Mouse (Mus musculus) C2C12 (cell line): ENCODE data around the gene Snx1. TPM values are rescaled to one million over a fixed set of nuclear protein-coding genes. Genes with fewer than 3 reads are reported as not detected.

Source experiments
- H3K27me3 ChIP-seq: one replicate; pipeline ENCODE4 v1.6.1; 2011; ENCODE audit not compliant: control insufficient read depth, insufficient read depth, insufficient read length
- H3K36me3 ChIP-seq: one replicate; pipeline ENCODE4 v1.6.1; 2011; ENCODE audit not compliant: control insufficient read depth, insufficient read depth
- H3K4me3 ChIP-seq: one replicate; pipeline ENCODE4 v1.5.1; 2011; ENCODE audit warnings: mild to moderate bottlenecking, control low read depth; ENCODE audit not compliant: poor library complexity, insufficient read depth, severe bottlenecking
- H3K79me2 ChIP-seq: one replicate; pipeline ENCODE4 v1.6.1; 2011; ENCODE audit not compliant: control insufficient read depth, insufficient read depth
- H3K79me3 ChIP-seq: one replicate; pipeline ENCODE4 v1.6.1; 2011; ENCODE audit warnings: low read depth, control low read depth
- H3ac ChIP-seq: one replicate; pipeline ENCODE3; 2011; ENCODE audit warnings: low read depth; ENCODE audit not compliant: control insufficient read depth, insufficient read length
- CEBPB ChIP-seq: IDR thresholded peaks from one replicate; pipeline ENCODE4 v1.6.1; 2011; ENCODE audit warnings: low read depth, mild to moderate bottlenecking, control low read depth, moderate library complexity
- CTCF ChIP-seq: IDR thresholded peaks from one replicate; pipeline ENCODE4 v1.5.1; 2011; ENCODE audit not compliant: control insufficient read depth, insufficient read depth, insufficient read length
- FOSL1 ChIP-seq: IDR thresholded peaks from one replicate; pipeline ENCODE4 v1.8.0; 2011; ENCODE audit warnings: mild to moderate bottlenecking, low read length; ENCODE audit not compliant: poor library complexity, insufficient read depth, severe bottlenecking
- MAX ChIP-seq: IDR thresholded peaks from one replicate; pipeline ENCODE4 v1.6.1; 2011; ENCODE audit warnings: mild to moderate bottlenecking, control low read depth
- MYOD1 ChIP-seq: IDR thresholded peaks from one replicate; pipeline ENCODE4 v1.6.1; 2011; ENCODE audit warnings: low read depth; ENCODE audit not compliant: control insufficient read depth, insufficient read length
- MYOG ChIP-seq: IDR thresholded peaks from one replicate; pipeline ENCODE4 v1.6.1; 2011; ENCODE audit not compliant: control insufficient read depth, insufficient read length; ENCODE audit errors: extremely low read depth
- USF1 ChIP-seq: IDR thresholded peaks from one replicate; pipeline ENCODE4 v1.6.1; 2011; ENCODE audit warnings: low read depth, mild to moderate bottlenecking, control low read depth, moderate library complexity
- polyA plus RNA-seq: library from polyadenylated mRNA; unstranded; fragments of >200 nt; fragmentation: generic; extraction: Trizol; gene quantifications from one replicate; pipeline ENCODE4 v1.2.1, GENCODE M21; 2012; ENCODE audit warnings: missing spikeins

Snx1 gene
- polyA plus RNA-seq, 1 experiment = 69.9 TPM

GRCm38 (mm10) chr9:66138193-66138592 is 11.8 kb upstream of the Snx1 start:
- H3K79me2 ChIP-seq = no peaks in the 10 kb centered on the region
- no peaks in the 10 kb centered on the region for H3K27me3 ChIP-seq
- H3ac ChIP-seq = no peak overlapping the region
- TF ChIP-seq MAX (no peak), CEBPB (no peak), MYOG (no peak), USF1 (no peak), FOSL1 (no peak), CTCF (no peak), MYOD1 (no peak)
- H3K4me3 ChIP-seq = no peak overlapping the region
- H3K36me3 ChIP-seq = peaks cover 49% of the 10 kb centered on the region
- H3K79me3 ChIP-seq = no peaks in the 10 kb centered on the region

DNA sequence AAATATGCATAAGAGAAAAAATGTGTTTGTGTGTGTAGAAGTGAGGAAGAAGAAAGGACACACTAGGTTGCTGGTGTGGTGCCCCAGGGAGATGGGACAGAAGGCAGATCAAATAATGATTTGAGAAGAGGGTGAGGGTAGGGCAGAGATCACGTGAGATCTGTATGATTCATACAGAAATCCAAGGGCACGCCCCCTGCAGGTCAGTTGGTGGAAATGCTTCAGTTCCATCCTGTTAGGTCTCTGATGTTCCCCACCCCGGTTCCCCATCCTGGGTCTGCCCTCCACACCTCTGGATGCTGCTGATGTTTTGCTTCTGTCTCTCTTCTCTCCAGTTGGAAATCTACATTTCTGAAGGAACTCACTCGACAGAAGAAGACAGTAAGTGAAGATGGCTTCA is 9.6 kb upstream of the Snx1 start:
- Histone ChIP-seq H3K4me3 (no peak overlapping the region), H3K79me3 (no peaks in the 10 kb centered on the region), H3K36me3 (peaks cover 57% of the 10 kb centered on the region), H3K27me3 (no peaks in the 10 kb centered on the region), H3K79me2 (no peaks in the 10 kb centered on the region), H3ac (no peak overlapping the region)
- TF ChIP-seq FOSL1 (no peak), CTCF (peak; percentile 24), MYOG (no peak), CEBPB (no peak), MAX (no peak), USF1 (peak; percentile 67)

DNA sequence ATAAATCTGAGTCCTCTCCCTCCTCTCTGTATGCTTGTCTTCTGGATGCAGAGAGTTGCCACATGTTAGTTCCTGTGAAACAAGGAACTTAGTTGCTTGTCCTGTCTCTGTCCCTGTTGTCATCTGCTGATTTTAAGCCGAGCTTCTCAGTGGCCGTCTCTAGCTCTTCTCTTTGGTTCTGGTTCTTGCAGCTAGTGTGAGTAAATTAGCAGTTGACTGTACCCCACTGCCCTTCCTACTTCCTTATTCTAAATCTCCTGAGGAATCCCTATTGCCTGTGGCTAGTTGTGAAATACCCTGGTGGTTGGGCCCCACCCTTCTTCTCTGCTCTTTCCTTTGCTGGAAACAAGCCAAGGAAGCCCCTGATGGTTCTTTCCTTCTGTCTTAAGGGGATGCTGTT is 5.1 kb upstream of the Snx1 start:
- peaks cover 29% of the 10 kb centered on the region for H3K36me3 ChIP-seq
- H3K4me3 ChIP-seq = no peak overlapping the region
- H3K79me2 ChIP-seq = peaks cover 22% of the 10 kb centered on the region
- H3K27me3 ChIP-seq = no peaks in the 10 kb centered on the region
- peaks cover 19% of the 10 kb centered on the region for H3K79me3 ChIP-seq
- no peak for TF ChIP-seq FOSL1
- no peak for TF ChIP-seq USF1
- TF ChIP-seq MYOD1 = no peak
- no peak for TF ChIP-seq MAX
- H3ac ChIP-seq = no peak overlapping the region

GRCm38 (mm10) chr9:66127884-66128283 is 1.5 kb upstream of the Snx1 start:
- Histone ChIP-seq H3K27me3 (no peaks in the 10 kb centered on the region), H3K4me3 (no peak overlapping the region)
- TF ChIP-seq MYOG = no peak

DNA sequence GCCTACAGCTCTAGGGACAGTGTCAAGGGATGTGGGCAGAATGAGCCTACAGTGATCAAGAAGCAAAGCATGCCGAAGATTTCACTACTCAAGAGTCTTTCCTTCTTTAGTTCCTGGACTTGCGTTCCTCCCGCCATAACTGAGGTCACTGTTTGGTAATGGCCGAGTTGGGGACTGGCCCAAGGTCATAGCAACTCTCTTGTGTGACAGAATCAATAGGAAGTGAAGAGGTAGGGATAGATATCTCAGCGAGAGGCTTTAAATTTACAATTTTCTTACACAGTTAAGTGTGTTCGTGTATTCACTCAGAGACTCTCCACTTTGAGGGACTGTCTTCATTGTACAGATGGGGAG is 783 bp upstream of the Snx1 start:
- Histone ChIP-seq H3K36me3 (peaks cover 3% of the 10 kb centered on the region), H3K4me3 (peak overlapping the region; percentile 50), H3K27me3 (no peaks in the 10 kb centered on the region), H3ac (no peak overlapping the region), H3K79me3 (peaks cover 35% of the 10 kb centered on the region), H3K79me2 (peaks cover 43% of the 10 kb centered on the region)
- TF ChIP-seq MYOD1 (no peak), CTCF (no peak), CEBPB (no peak), FOSL1 (no peak), MAX (no peak), MYOG (no peak), USF1 (no peak)

More at GRCm38 (mm10) chr9:66127884-66128283, 1.5 kb upstream of the Snx1 start:
- Histone ChIP-seq H3K79me3 (peaks cover 32% of the 10 kb centered on the region), H3K79me2 (peaks cover 36% of the 10 kb centered on the region), H3ac (no peak overlapping the region), H3K36me3 (peaks cover 5% of the 10 kb centered on the region)

DNA sequence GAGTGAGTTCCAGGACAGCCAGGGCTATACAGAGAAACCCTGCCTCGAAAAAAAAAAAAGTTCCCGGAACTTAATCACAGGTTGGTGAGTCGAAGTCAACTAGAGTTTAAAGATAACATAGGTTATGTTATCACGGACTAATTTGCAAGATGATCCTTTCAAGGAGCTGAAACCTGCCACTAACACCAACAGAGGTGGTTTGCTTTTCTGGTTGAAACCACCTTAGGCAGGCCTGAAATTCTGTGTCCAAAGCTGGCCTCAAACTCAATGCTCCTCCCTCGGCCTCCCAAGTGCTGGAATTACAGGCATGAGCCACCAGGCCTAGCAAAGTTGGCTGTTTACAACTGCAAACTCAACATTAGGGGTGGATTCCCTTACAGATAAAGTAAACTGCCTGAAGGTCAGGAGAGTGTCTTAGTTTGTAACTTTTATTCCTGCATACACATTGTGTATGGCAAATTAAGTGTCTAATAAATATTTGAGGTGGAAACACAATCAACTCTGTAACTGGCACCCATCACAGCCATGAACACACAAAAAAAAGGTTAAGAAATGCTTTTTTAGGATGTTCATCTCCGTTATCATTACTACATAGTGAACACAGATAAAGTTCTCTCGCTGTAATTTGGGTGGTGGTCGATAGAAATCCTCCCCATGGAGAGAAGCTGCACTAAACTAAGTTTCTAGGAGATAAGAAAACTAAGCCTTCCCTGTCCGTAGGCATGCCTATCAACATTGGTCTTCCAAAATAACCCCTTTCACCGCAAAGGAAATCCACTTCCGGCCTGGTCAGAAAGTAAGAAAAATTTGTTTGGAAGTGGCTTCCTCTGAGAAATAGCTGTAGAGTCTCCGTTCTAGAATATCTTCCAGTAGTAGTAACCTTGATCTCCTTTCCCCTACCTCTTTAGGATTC is 588 bp downstream of the Snx1 start:
- peak overlapping the region; percentile 50 for H3K4me3 ChIP-seq
- no peak for TF ChIP-seq MAX
- no peak for TF ChIP-seq FOSL1
- TF ChIP-seq USF1 = no peak
- TF ChIP-seq CEBPB = no peak
- H3K36me3 ChIP-seq = peaks cover 4% of the 10 kb centered on the region
- H3ac ChIP-seq = peak overlapping the region; percentile 24
- H3K27me3 ChIP-seq = no peaks in the 10 kb centered on the region
- peaks cover 43% of the 10 kb centered on the region for H3K79me3 ChIP-seq
- H3K79me2 ChIP-seq = peaks cover 57% of the 10 kb centered on the region
